ENCODE assay signal across 8 mouse cellular contexts in the genomic region with DNA sequence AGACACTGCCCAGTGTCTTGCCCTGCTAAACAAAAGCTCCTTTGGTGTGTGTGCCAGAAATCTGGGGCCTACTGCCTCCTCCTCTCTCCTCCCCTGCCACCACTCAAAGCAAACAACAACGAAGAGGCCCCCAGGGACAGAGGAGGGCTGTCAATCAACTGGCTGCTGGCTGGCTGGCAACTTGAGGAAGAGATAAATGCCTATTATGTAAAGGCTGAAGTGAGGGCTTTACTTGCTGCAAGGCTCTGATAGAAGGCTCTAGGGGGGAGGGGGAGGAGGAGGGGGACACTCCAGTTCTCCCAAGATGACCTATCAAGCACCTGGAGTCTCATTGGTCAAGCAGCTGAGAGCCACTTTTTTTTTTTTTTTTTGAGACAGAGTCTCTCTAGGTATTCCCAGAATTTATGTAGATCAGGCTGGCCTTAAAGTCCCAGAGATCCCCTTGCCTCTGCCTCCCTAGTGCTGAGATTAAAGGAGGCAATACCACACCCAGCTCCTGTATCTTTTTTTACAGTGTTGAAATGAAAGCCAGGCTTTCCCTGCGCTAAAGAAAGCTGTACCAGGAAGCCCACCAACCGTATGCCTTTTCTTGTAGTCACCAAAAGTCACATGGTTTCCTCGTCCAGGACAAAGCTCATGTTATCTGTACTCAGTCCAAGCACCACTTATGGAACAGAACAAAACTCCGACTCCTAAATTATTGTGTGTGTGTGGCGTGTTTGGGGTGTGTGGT. TPM values are rescaled to one million over a fixed set of nuclear protein-coding genes. Genes with fewer than 3 reads are reported as not detected.
DNase-seq lines count a peak whose midpoint lies in the region; ATAC-seq and TF ChIP-seq lines count a peak whose summit lies in the region.

No protein-coding gene starts in this region.

- WGBS in embryonic facial prominence, embryonic 13.5 days = 63% methylated on average over 6 of the region's 6 CpGs
- 13% methylated on average over 6 of the region's 6 CpGs for WGBS in liver, embryonic 15.5 days (ENCODE audit: insufficient replicate concordance)

- H3K27ac ChIP-seq in ES-E14 (ENCODE audit: insufficient read depth, low read depth, low read length, poor library complexity, severe bottlenecking) = peak overlapping the region; percentile 96
- peak overlapping the region; percentile 39; the same call in 1 of the 2 replicates for H3K27ac ChIP-seq in embryonic facial prominence, embryonic 13.5 days
- H3K27ac ChIP-seq in liver, embryonic 15.5 days (replicated peaks) = peak overlapping the region; percentile 4; the same call in 1 of the 2 replicates

- no peak for ATAC-seq in embryonic facial prominence, embryonic 13.5 days (ENCODE audit: insufficient number of reproducible peaks, insufficient read depth, low FRiP score, low TSS enrichment, low read depth)
- peak; percentile 66 for ATAC-seq in liver, embryonic 15.5 days (ENCODE audit: insufficient read depth)

- no peak overlapping the region for H3K4me2 ChIP-seq in embryonic facial prominence, embryonic 13.5 days
- 0 out of 2 replicates have a peak overlapping the region, but pooled peaks have one; percentile 57 for H3K4me2 ChIP-seq in liver, embryonic 15.5 days

- H3K9me3 ChIP-seq in ES-E14 (ENCODE audit: control insufficient read depth, insufficient read depth, low read depth, low read length) = no peaks in the 10 kb centered on the region
- H3K9me3 ChIP-seq in embryonic facial prominence, embryonic 13.5 days = no peaks in the 10 kb centered on the region
- no peaks in the 10 kb centered on the region for H3K9me3 ChIP-seq in liver, embryonic 15.5 days (replicated peaks)

- H3K4me3 ChIP-seq in ES-E14 (ENCODE audit: insufficient read depth in 1 of 2, low read depth in 1 of 2, low read length in 2 of 2, poor library complexity in 1 of 2, severe bottlenecking in 1 of 2) = no peak overlapping the region
- no peak overlapping the region for H3K4me3 ChIP-seq in embryonic facial prominence, embryonic 13.5 days
- H3K4me3 ChIP-seq in liver, embryonic 15.5 days (replicated peaks) = no peak overlapping the region

- in situ Hi-C loops in ES-E14 (cut with MboI; ENCODE audit: low sequenced_read_pairs in 2 of 2, unreplicated experiment in 2 of 2) = no loop called here

- no peaks in the 10 kb centered on the region for H3K36me3 ChIP-seq in ES-E14 (ENCODE audit: control insufficient read depth, insufficient read depth, low read length, poor library complexity, severe bottlenecking)
- H3K36me3 ChIP-seq in embryonic facial prominence, embryonic 13.5 days = no peaks in the 10 kb centered on the region
- H3K36me3 ChIP-seq in liver, embryonic 15.5 days (replicated peaks) = no peaks in the 10 kb centered on the region

- H3K4me1 ChIP-seq in ES-E14 (ENCODE audit: control insufficient read depth in 2 of 2, insufficient read depth in 2 of 2, low read length in 2 of 2, poor library complexity in 1 of 2) = peaks cover 21 to 28% of the 10 kb centered on the region in 2 experiments
- H3K4me1 ChIP-seq in embryonic facial prominence, embryonic 13.5 days = peaks cover 12% of the 10 kb centered on the region; the same call in 1 of the 2 replicates
- peaks cover 45% of the 10 kb centered on the region for H3K4me1 ChIP-seq in liver, embryonic 15.5 days (replicated peaks)

- H3K27me3 ChIP-seq in embryonic facial prominence, embryonic 13.5 days = no peaks in the 10 kb centered on the region
- H3K27me3 ChIP-seq in liver, embryonic 15.5 days = no peaks in the 10 kb centered on the region

- peak overlapping the region; percentile 63 for H3K9ac ChIP-seq in ES-E14 (ENCODE audit: insufficient read depth, low read depth, low read length, poor library complexity, severe bottlenecking)
- no peak overlapping the region for H3K9ac ChIP-seq in embryonic facial prominence, embryonic 13.5 days
- H3K9ac ChIP-seq in liver, embryonic 15.5 days = no peak overlapping the region

- DNase-seq in adrenal gland, adult 2 months = peak; percentile 36
- no peak for DNase-seq in adrenal gland, adult 8-10 months
- DNase-seq in ES-E14 (ENCODE audit: low read depth, low spot score) = peak; percentile 64
- peak; percentile 75 to 76 for DNase-seq in spleen, postnatal 36 days (ENCODE audit: low spot score in 2 of 2)
- DNase-seq in c-Kit-positive CD71-positive TER-119-positive erythroid progenitor cells, embryonic 14.5 days (ENCODE audit: low spot score) = no peak
- no peak for DNase-seq in thymus, postnatal 14 days

TF ChIP-seq in ES-E14, 5 proteins besides CTCF, POLR2A, EP300 and RAD21:
- no peak for TF ChIP-seq MAFK (IDR thresholded peaks at IDR 0.05; ENCODE audit: insufficient read depth, low read depth, low read length)
- peak; percentile 97 for TF ChIP-seq ZNF384 (IDR thresholded peaks at IDR 0.05; ENCODE audit: low read depth, low read length)
- TF ChIP-seq HCFC1 (IDR thresholded peaks at IDR 0.05; ENCODE audit: borderline replicate concordance, insufficient read depth, low read length) = no peak
- TF ChIP-seq ZC3H11A (IDR thresholded peaks at IDR 0.05; ENCODE audit: borderline replicate concordance, low read depth, low read length) = no peak
- no peak for TF ChIP-seq CHD2 (IDR thresholded peaks at IDR 0.05; ENCODE audit: low read depth, low read length)

RNA-seq across cellular contexts. Expression of gene Ncoa3, which starts 24.4 kb away (rescaled TPM):
- total RNA-seq in adrenal gland, adult 2 months (2021) = 10 to 100 TPM; 28.5 to 29.8 TPM
- 26.2 and 27.9 TPM in 2 replicates for polyA plus RNA-seq in adrenal gland, adult 2 months (2012; rRNA removed)
- total RNA-seq in adrenal gland, adult 8-10 months (2022) = 10 to 100 TPM; 24.2 to 46.2 (median 33.3) TPM
- total RNA-seq in ES-E14 (2012; rRNA removed) = 73.6 and 83.4 TPM in 2 replicates
- polyA plus RNA-seq in embryonic facial prominence, embryonic 13.5 days (2015; fragmentation: Nextera tagmentation; extraction: Ambion mirVana) = 14.4 and 14.7 TPM in 2 replicates
- 3.5 and 3.7 TPM in 2 replicates for polyA plus RNA-seq in liver, embryonic 15.5 days (2015; fragmentation: Nextera tagmentation; extraction: Ambion mirVana)

Comparison
In these comparisons a context has a peak if more than half of its experiments do, and no peak if none do; other contexts are left out.
1. DNase-seq: peak in adrenal gland, adult 2 months (single experiment), ES-E14 (single experiment) and spleen, postnatal 36 days (2 of 2); none in adrenal gland, adult 8-10 months (single experiment), c-Kit-positive CD71-positive TER-119-positive erythroid progenitor cells, embryonic 14.5 days (single experiment) and thymus, postnatal 14 days (single experiment).
2. H3K27ac ChIP-seq: peak in every context shown above with its lines; median percentile 96 in ES-E14; 39 in embryonic facial prominence, embryonic 13.5 days; 4 in liver, embryonic 15.5 days.